Mouse (Mus musculus): ENCODE measurements around the gene Prickle2.

Prickle2 gene

GRCm38 (mm10) chr6:92575227-92575626, 130.7 kb downstream of the Prickle2 start:
- DNase-seq, result no peak

- DNase-seq, result no peak
Measured at GRCm38 (mm10) chr6:92572139-92572538, 133.8 kb downstream of the Prickle2 start.

GRCm38 (mm10) chr6:92570090-92570489, 135.9 kb downstream of the Prickle2 start:
- DNase-seq, result no peak

GRCm38 (mm10) chr6:92569283-92569682, 136.7 kb downstream of the Prickle2 start:
- DNase-seq, result no peak

- DNase-seq, result no peak
Measured at GRCm38 (mm10) chr6:92559261-92559660, 146.7 kb downstream of the Prickle2 start.

- DNase-seq, result peak; percentile 20 to 29
Measured at GRCm38 (mm10) chr6:92555675-92556074, 150.3 kb downstream of the Prickle2 start.

GRCm38 (mm10) chr6:92553086-92553485, 152.9 kb downstream of the Prickle2 start:
- no peak for DNase-seq

- no peak for DNase-seq
Measured at GRCm38 (mm10) chr6:92549246-92549645, 156.7 kb downstream of the Prickle2 start.

- DNase-seq, result no peak
Measured at GRCm38 (mm10) chr6:92545204-92545603, 160.8 kb downstream of the Prickle2 start.

- no peak for DNase-seq
Measured at GRCm38 (mm10) chr6:92543825-92544224, 162.1 kb downstream of the Prickle2 start.

GRCm38 (mm10) chr6:92542402-92543101, 163.4 kb downstream of the Prickle2 start:
- no peak for DNase-seq

GRCm38 (mm10) chr6:92534226-92535031, 171.5 kb downstream of the Prickle2 start:
- DNase-seq, result peak; percentile 51 to 55

GRCm38 (mm10) chr6:92533306-92534063, 172.5 kb downstream of the Prickle2 start:
- DNase-seq, result no peak

- peak in 1 of 2 experiments; percentile 8 for DNase-seq
Measured at GRCm38 (mm10) chr6:92532896-92533295, 173.1 kb downstream of the Prickle2 start.

GRCm38 (mm10) chr6:92532331-92532730, 173.6 kb downstream of the Prickle2 start:
- peak; percentile 9 to 32 for DNase-seq

GRCm38 (mm10) chr6:92526212-92526611, 179.7 kb downstream of the Prickle2 start:
- DNase-seq, result no peak

- no peak for DNase-seq
Measured at GRCm38 (mm10) chr6:92525646-92526045, 180.3 kb downstream of the Prickle2 start.

- DNase-seq, result peak; percentile 58 to 68
Measured at GRCm38 (mm10) chr6:92521526-92522075, 184.4 kb downstream of the Prickle2 start.

GRCm38 (mm10) chr6:92520088-92520875, 185.7 kb downstream of the Prickle2 start:
- no peak for DNase-seq

- DNase-seq, result peak in 1 of 2 experiments; percentile 21
Measured at GRCm38 (mm10) chr6:92518438-92518968, 187.5 kb downstream of the Prickle2 start.

GRCm38 (mm10) chr6:92517002-92517401, 189.0 kb downstream of the Prickle2 start:
- DNase-seq, result no peak

GRCm38 (mm10) chr6:92512001-92512400, 194.0 kb downstream of the Prickle2 start:
- no peak for DNase-seq

Data from kidney, postnatal 36 days (tissue).